Mouse (Mus musculus) kidney, embryonic 14.5 days (tissue): ENCODE measurements around the gene Plcb4. TPM values are rescaled to one million over a fixed set of nuclear protein-coding genes. Genes with fewer than 3 reads are reported as not detected.

Experiments used
- ATAC-seq: fragments of 200-750 bp; cut with Nextera tagmentation; 2 replicates; pipeline ENCODE4 v1.8.0; 2017; ENCODE audit warnings: moderate number of reproducible peaks, mild to moderate bottlenecking, moderate TSS enrichment, moderate library complexity; ENCODE audit not compliant: low FRiP score, low TSS enrichment
- H3K27ac ChIP-seq: fragments of 300-500 bp; sonication (generic); 2 replicates; pipeline ENCODE4 v1.5.1; 2014; ENCODE audit warnings: low read depth, mild to moderate bottlenecking, low read length, moderate library complexity, mixed read lengths
- H3K27me3 ChIP-seq: fragments of 300-500 bp; sonication (generic); 2 replicates; pipeline ENCODE4 v1.6.1; 2014; ENCODE audit warnings: mild to moderate bottlenecking, low read length; ENCODE audit not compliant: control insufficient read depth, insufficient read depth
- H3K36me3 ChIP-seq: fragments of 300-500 bp; sonication (generic); 2 replicates; pipeline ENCODE4 v1.6.1; 2014; ENCODE audit warnings: low read length, mixed read lengths; ENCODE audit not compliant: control insufficient read depth, insufficient read depth
- H3K4me1 ChIP-seq: fragments of 300-500 bp; sonication (generic); 2 replicates; pipeline ENCODE4 v1.6.1; 2014; ENCODE audit warnings: low read length, mixed read lengths; ENCODE audit not compliant: control insufficient read depth, insufficient read depth
- H3K4me2 ChIP-seq: fragments of 300-500 bp; sonication (generic); replicated peaks from 2 replicates; pipeline ENCODE4 v1.6.1; 2014; ENCODE audit warnings: low read depth, mild to moderate bottlenecking, low read length
- H3K4me3 ChIP-seq: fragments of 300-500 bp; sonication (generic); 2 replicates; pipeline ENCODE4 v1.5.1; 2014; ENCODE audit warnings: mild to moderate bottlenecking, low read length
- H3K9ac ChIP-seq: fragments of 300-500 bp; sonication (generic); 2 replicates; pipeline ENCODE4 v1.6.1; 2014; ENCODE audit warnings: low read depth, mild to moderate bottlenecking, low read length, moderate library complexity
- H3K9me3 ChIP-seq: fragments of 300-500 bp; sonication (generic); 2 replicates; pipeline ENCODE4 v1.6.1; 2016; ENCODE audit warnings: low read length; ENCODE audit not compliant: control insufficient read depth
- WGBS: fragments of 180-500 bp; shearing (Covaris S2); extraction: QIAGEN DNeasy Blood & Tissue Kit; methylation state at CpG from one replicate; pipeline ENCODE4 v1.1.7; 2014; 5-methylcytosine and 5-hydroxymethylcytosine counted together
- polyA plus RNA-seq: library from polyadenylated mRNA; unstranded; fragments of >200 nt; fragmentation: Nextera tagmentation; extraction: Ambion mirVana; gene quantifications from 2 replicates; pipeline ENCODE4 v1.2.1, GENCODE M21; 2014

Gene Plcb4
- polyA plus RNA-seq, 1 experiment from 2014 or later: 21.2 TPM

GRCm38 (mm10) chr2:135646226-135646625 lies 12.6 kb upstream of the Plcb4 start:
- H3K4me1 ChIP-seq: no peaks in the 10 kb centered on the region
- no peak overlapping the region for H3K9ac ChIP-seq
- H3K4me2 ChIP-seq: no peak overlapping the region
- no peak overlapping the region for H3K4me3 ChIP-seq
- no peak overlapping the region for H3K27ac ChIP-seq
- no peaks in the 10 kb centered on the region for H3K27me3 ChIP-seq
- H3K9me3 ChIP-seq: no peaks in the 10 kb centered on the region; the same call in 1 of the 2 replicates
- 79% methylated on average over 3 of the region's 3 CpGs for WGBS
- no peak for ATAC-seq
- no peaks in the 10 kb centered on the region for H3K36me3 ChIP-seq

GRCm38 (mm10) chr2:135646654-135647053 lies 12.2 kb upstream of the Plcb4 start:
- 86% methylated on average over 6 of the region's 6 CpGs for WGBS
- Histone ChIP-seq H3K36me3 (no peaks in the 10 kb centered on the region), H3K4me3 (no peak overlapping the region), H3K4me1 (no peaks in the 10 kb centered on the region), H3K27ac (no peak overlapping the region), H3K9me3 (no peaks in the 10 kb centered on the region; the same call in 1 of the 2 replicates), H3K9ac (no peak overlapping the region), H3K27me3 (no peaks in the 10 kb centered on the region), H3K4me2 (no peak overlapping the region)
- ATAC-seq: no peak

- Histone ChIP-seq H3K4me2 (no peak overlapping the region), H3K9ac (no peak overlapping the region), H3K4me1 (no peaks in the 10 kb centered on the region), H3K4me3 (no peak overlapping the region), H3K27me3 (no peaks in the 10 kb centered on the region), H3K9me3 (no peaks in the 10 kb centered on the region; the same call in 1 of the 2 replicates), H3K36me3 (no peaks in the 10 kb centered on the region), H3K27ac (no peak overlapping the region)
- ATAC-seq: no peak
- 82% methylated on average over 4 of the region's 4 CpGs for WGBS
These were observed 10.8 kb upstream of the Plcb4 start for GRCm38 (mm10) chr2:135647985-135648384.

- 70% methylated on average over 3 of the region's 3 CpGs for WGBS
- Histone ChIP-seq H3K4me2 (no peak overlapping the region), H3K4me3 (no peak overlapping the region), H3K27me3 (no peaks in the 10 kb centered on the region), H3K36me3 (no peaks in the 10 kb centered on the region), H3K9ac (no peak overlapping the region), H3K27ac (no peak overlapping the region), H3K9me3 (no peaks in the 10 kb centered on the region), H3K4me1 (no peaks in the 10 kb centered on the region)
- ATAC-seq: no peak
These were observed 7.9 kb upstream of the Plcb4 start for GRCm38 (mm10) chr2:135650885-135651284.

GRCm38 (mm10) chr2:135652040-135652439 lies 6.8 kb upstream of the Plcb4 start:
- Histone ChIP-seq H3K9ac (no peak overlapping the region), H3K4me2 (no peak overlapping the region), H3K4me1 (no peaks in the 10 kb centered on the region), H3K36me3 (no peaks in the 10 kb centered on the region), H3K27me3 (no peaks in the 10 kb centered on the region), H3K27ac (no peak overlapping the region), H3K4me3 (no peak overlapping the region), H3K9me3 (no peaks in the 10 kb centered on the region)
- no peak for ATAC-seq
- 80% methylated on average over 6 of the region's 6 CpGs for whole genome bisulfite sequencing

GRCm38 (mm10) chr2:135652451-135652850 lies 6.4 kb upstream of the Plcb4 start:
- WGBS: 91% methylated on average over 4 of the region's 4 CpGs
- Histone ChIP-seq H3K4me3 (no peak overlapping the region), H3K27ac (no peak overlapping the region), H3K9me3 (no peaks in the 10 kb centered on the region), H3K36me3 (no peaks in the 10 kb centered on the region), H3K4me1 (no peaks in the 10 kb centered on the region), H3K27me3 (no peaks in the 10 kb centered on the region), H3K4me2 (no peak overlapping the region), H3K9ac (no peak overlapping the region)
- no peak for ATAC-seq

- H3K4me2 ChIP-seq: no peak overlapping the region
- 81% methylated on average over 1 of the region's 1 CpGs for WGBS
These were observed 2.9 kb upstream of the Plcb4 start for GRCm38 (mm10) chr2:135655948-135656347.

GRCm38 (mm10) chr2:135656586-135656985 lies 2.2 kb upstream of the Plcb4 start:
- no peak overlapping the region for H3K27ac ChIP-seq
- H3K4me1 ChIP-seq: no peaks in the 10 kb centered on the region
- no peak for ATAC-seq
- no peaks in the 10 kb centered on the region for H3K9me3 ChIP-seq
- no peak overlapping the region for H3K4me3 ChIP-seq
- no peak overlapping the region for H3K9ac ChIP-seq
- 71% methylated on average over 6 of the region's 6 CpGs for WGBS
- H3K27me3 ChIP-seq: no peaks in the 10 kb centered on the region
- H3K36me3 ChIP-seq: no peaks in the 10 kb centered on the region
- H3K4me2 ChIP-seq: no peak overlapping the region

More at GRCm38 (mm10) chr2:135655948-135656347, 2.9 kb upstream of the Plcb4 start:
- no peak overlapping the region for H3K9ac ChIP-seq
- no peak overlapping the region for H3K4me3 ChIP-seq
- H3K36me3 ChIP-seq: no peaks in the 10 kb centered on the region
- H3K4me1 ChIP-seq: no peaks in the 10 kb centered on the region
- no peak for ATAC-seq
- H3K27me3 ChIP-seq: no peaks in the 10 kb centered on the region
- H3K27ac ChIP-seq: no peak overlapping the region
- H3K9me3 ChIP-seq: no peaks in the 10 kb centered on the region

GRCm38 (mm10) chr2:135659391-135660180 lies 775 bp downstream of the Plcb4 start:
- no peaks in the 10 kb centered on the region for H3K4me1 ChIP-seq
- H3K9ac ChIP-seq: peak overlapping the region; percentile 91
- no peaks in the 10 kb centered on the region for H3K36me3 ChIP-seq
- no peaks in the 10 kb centered on the region for H3K27me3 ChIP-seq
- no peaks in the 10 kb centered on the region for H3K9me3 ChIP-seq
- peak overlapping the region; percentile 97; the same call in 1 of the 2 replicates for H3K27ac ChIP-seq
- under 1% methylated on average over 60 of the region's 97 CpGs for WGBS
- peak overlapping the region; percentile 81 for H3K4me3 ChIP-seq
- peak overlapping the region; percentile 80 for H3K4me2 ChIP-seq
- ATAC-seq: peak; percentile 45
